ENCODE assay signal across 8 mouse cellular contexts in genomic region chr8:105438865-105439264, GRCm38 (mm10). TPM values are rescaled to one million over a fixed set of nuclear protein-coding genes. Genes with fewer than 3 reads are reported as not detected.
DNase-seq lines count a peak whose midpoint lies in the region; ATAC-seq lines count a peak whose summit lies in the region.

No protein-coding gene starts in this region.

- no peaks in the 10 kb centered on the region for H3K36me3 ChIP-seq in forebrain, embryonic 10.5 days (replicated peaks)
- H3K36me3 ChIP-seq in forebrain, embryonic 15.5 days: no peaks in the 10 kb centered on the region
- H3K36me3 ChIP-seq in midbrain, embryonic 14.5 days (ENCODE audit: control insufficient read depth, insufficient read depth, low read length): no peaks in the 10 kb centered on the region
- H3K36me3 ChIP-seq in midbrain, embryonic 16.5 days (ENCODE audit: control insufficient read depth, insufficient read depth, low read length): no peaks in the 10 kb centered on the region

- H3K4me2 ChIP-seq in forebrain, embryonic 15.5 days (replicated peaks): no peak overlapping the region
- H3K4me2 ChIP-seq in midbrain, embryonic 14.5 days (ENCODE audit: low read length): no peak overlapping the region
- H3K4me2 ChIP-seq in midbrain, embryonic 16.5 days (ENCODE audit: low read length): no peak overlapping the region

- H3K9me3 ChIP-seq in forebrain, embryonic 10.5 days: no peaks in the 10 kb centered on the region
- H3K9me3 ChIP-seq in forebrain, embryonic 15.5 days: no peaks in the 10 kb centered on the region
- H3K9me3 ChIP-seq in midbrain, embryonic 14.5 days (ENCODE audit: control insufficient read depth, low read length): no peaks in the 10 kb centered on the region
- H3K9me3 ChIP-seq in midbrain, embryonic 16.5 days (replicated peaks; ENCODE audit: control insufficient read depth, low read length, poor library complexity, severe bottlenecking): no peaks in the 10 kb centered on the region

- peaks cover 1% of the 10 kb centered on the region for H3K4me1 ChIP-seq in forebrain, embryonic 10.5 days
- peaks cover 3% of the 10 kb centered on the region for H3K4me1 ChIP-seq in forebrain, embryonic 15.5 days
- H3K4me1 ChIP-seq in midbrain, embryonic 14.5 days (ENCODE audit: control insufficient read depth, insufficient read depth, low read length): peaks cover 7% of the 10 kb centered on the region
- H3K4me1 ChIP-seq in midbrain, embryonic 16.5 days (ENCODE audit: control insufficient read depth, insufficient read depth, low read length): peaks cover 3% of the 10 kb centered on the region

- no peak for ATAC-seq in forebrain, embryonic 15.5 days (replicated peaks)
- ATAC-seq in midbrain, embryonic 14.5 days (ENCODE audit: low FRiP score, low TSS enrichment): no peak
- ATAC-seq in midbrain, embryonic 16.5 days: no peak

- 33% methylated on average over 5 of the region's 5 CpGs for WGBS in forebrain, embryonic 10.5 days
- 28% methylated on average over 5 of the region's 5 CpGs for WGBS in forebrain, embryonic 15.5 days
- WGBS in midbrain, embryonic 14.5 days: 34% methylated on average over 5 of the region's 5 CpGs
- WGBS in midbrain, embryonic 16.5 days: 48% methylated on average over 5 of the region's 5 CpGs

- H3K4me3 ChIP-seq in forebrain, embryonic 10.5 days: no peak overlapping the region
- no peak overlapping the region for H3K4me3 ChIP-seq in forebrain, embryonic 15.5 days
- H3K4me3 ChIP-seq in midbrain, embryonic 14.5 days (replicated peaks; ENCODE audit: low read depth, low read length): no peak overlapping the region
- H3K4me3 ChIP-seq in midbrain, embryonic 16.5 days (ENCODE audit: low read depth, low read length): no peak overlapping the region

- H3K27me3 ChIP-seq in forebrain, embryonic 10.5 days (ENCODE audit: poor library complexity, severe bottlenecking): peaks cover 10% of the 10 kb centered on the region; the same call in 1 of the 2 replicates
- no peaks in the 10 kb centered on the region for H3K27me3 ChIP-seq in forebrain, embryonic 15.5 days
- no peaks in the 10 kb centered on the region for H3K27me3 ChIP-seq in midbrain, embryonic 14.5 days (ENCODE audit: control insufficient read depth, insufficient read depth, low read length)
- H3K27me3 ChIP-seq in midbrain, embryonic 16.5 days (ENCODE audit: control insufficient read depth, insufficient read depth, low read depth, low read length): no peaks in the 10 kb centered on the region

- no peak overlapping the region for H3K27ac ChIP-seq in forebrain, embryonic 10.5 days
- H3K27ac ChIP-seq in forebrain, embryonic 15.5 days (replicated peaks): no peak overlapping the region
- H3K27ac ChIP-seq in midbrain, embryonic 14.5 days (replicated peaks; ENCODE audit: low read depth, low read length): no peak overlapping the region
- no peak overlapping the region for H3K27ac ChIP-seq in midbrain, embryonic 16.5 days (ENCODE audit: low read length)

- DNase-seq in forebrain, embryonic 10.5 days (ENCODE audit: extremely low spot score, low spot score): peak; percentile 36
- DNase-seq in midbrain, embryonic 14.5 days: peak; percentile 53
- DNase-seq in c-Kit-positive CD71-negative TER-119-negative erythroid progenitor cells, embryonic 14.5 days (ENCODE audit: low read depth): peak; percentile 56
- peak; percentile 26 to 75 for DNase-seq in kidney, postnatal 36 days
- peak; percentile 18 to 38 for DNase-seq in spleen, postnatal 14 days (ENCODE audit: low spot score in 2 of 2)
- DNase-seq in ovary, postnatal 14 days (ENCODE audit: low spot score): no peak

- no peak overlapping the region for H3K9ac ChIP-seq in forebrain, embryonic 15.5 days (replicated peaks)
- H3K9ac ChIP-seq in midbrain, embryonic 14.5 days (replicated peaks; ENCODE audit: low read length): no peak overlapping the region
- no peak overlapping the region for H3K9ac ChIP-seq in midbrain, embryonic 16.5 days (ENCODE audit: low read depth, low read length)

RNA-seq across cellular contexts. Expression of gene Lrrc36, which starts 25.5 kb away (rescaled TPM):
- 0.36 and 0.93 TPM in 2 replicates for polyA plus RNA-seq in forebrain, embryonic 10.5 days (2016; fragmentation: Nextera tagmentation; extraction: Ambion mirVana)
- 0.52 and 0.88 TPM in 2 replicates for polyA plus RNA-seq in forebrain, embryonic 15.5 days (2015; fragmentation: Nextera tagmentation; extraction: Ambion mirVana)
- 1.5 and 1.7 TPM in 2 replicates for polyA plus RNA-seq in midbrain, embryonic 14.5 days (2014; fragmentation: Nextera tagmentation; extraction: Ambion mirVana)
- 0.85 and 0.89 TPM in 2 replicates for polyA plus RNA-seq in midbrain, embryonic 16.5 days (2015; fragmentation: Nextera tagmentation; extraction: Ambion mirVana)

RNA-seq across cellular contexts. Expression of gene Kctd19, which starts 25.6 kb away (rescaled TPM):
- not detected in 2 replicates for polyA plus RNA-seq in forebrain, embryonic 10.5 days (2016; fragmentation: Nextera tagmentation; extraction: Ambion mirVana)
- 0.10 TPM in 1 of 2 replicates, not detected in the other for polyA plus RNA-seq in forebrain, embryonic 15.5 days (2015; fragmentation: Nextera tagmentation; extraction: Ambion mirVana)
- polyA plus RNA-seq in midbrain, embryonic 14.5 days (2014; fragmentation: Nextera tagmentation; extraction: Ambion mirVana): not detected in 2 replicates
- not detected in 2 replicates for polyA plus RNA-seq in midbrain, embryonic 16.5 days (2015; fragmentation: Nextera tagmentation; extraction: Ambion mirVana)

RNA-seq across cellular contexts. Expression of gene Tppp3, which starts 32.5 kb away (rescaled TPM):
- polyA plus RNA-seq in forebrain, embryonic 10.5 days (2016; fragmentation: Nextera tagmentation; extraction: Ambion mirVana): 23.3 and 23.9 TPM in 2 replicates
- 35.1 and 54.8 TPM in 2 replicates for polyA plus RNA-seq in forebrain, embryonic 15.5 days (2015; fragmentation: Nextera tagmentation; extraction: Ambion mirVana)
- polyA plus RNA-seq in midbrain, embryonic 14.5 days (2014; fragmentation: Nextera tagmentation; extraction: Ambion mirVana): 91.3 and 108 TPM in 2 replicates
- polyA plus RNA-seq in midbrain, embryonic 16.5 days (2015; fragmentation: Nextera tagmentation; extraction: Ambion mirVana): 153 and 159 TPM in 2 replicates

RNA-seq across cellular contexts. Expression of gene Zdhhc1, which starts 57.8 kb away (rescaled TPM):
- polyA plus RNA-seq in forebrain, embryonic 10.5 days (2016; fragmentation: Nextera tagmentation; extraction: Ambion mirVana): 12.9 and 18.5 TPM in 2 replicates
- 28.8 and 31.3 TPM in 2 replicates for polyA plus RNA-seq in forebrain, embryonic 15.5 days (2015; fragmentation: Nextera tagmentation; extraction: Ambion mirVana)
- polyA plus RNA-seq in midbrain, embryonic 14.5 days (2014; fragmentation: Nextera tagmentation; extraction: Ambion mirVana): 25.2 and 26.4 TPM in 2 replicates
- polyA plus RNA-seq in midbrain, embryonic 16.5 days (2015; fragmentation: Nextera tagmentation; extraction: Ambion mirVana): 33.6 and 38.4 TPM in 2 replicates
